Mouse (Mus musculus): ENCODE data around the gene Klrb1a. TPM values are rescaled to one million over a fixed set of nuclear protein-coding genes. Genes with fewer than 3 reads are reported as not detected.

Klrb1a gene
- total RNA-seq, 2 experiments from 2014 or later: not detected

DNA sequence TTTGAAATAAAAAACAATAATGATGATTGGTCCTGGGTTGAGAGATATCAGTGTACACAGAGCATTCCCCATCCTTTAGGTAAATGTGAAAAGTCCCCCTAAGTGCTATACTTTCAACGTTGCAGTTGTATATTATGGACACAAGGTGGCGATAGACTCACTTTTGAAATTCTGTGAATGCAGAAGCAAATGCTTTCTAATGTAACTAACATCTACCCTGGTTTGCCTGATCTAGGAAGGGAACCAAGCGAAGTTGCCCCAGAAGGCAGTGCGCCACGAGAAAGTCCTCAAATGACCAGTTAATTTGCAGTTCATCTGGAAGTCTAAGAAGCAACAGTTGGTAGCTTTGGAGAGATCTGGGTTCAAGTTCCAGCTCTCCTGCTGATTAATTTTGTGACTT is 18.8 kb downstream of the Klrb1a start:
- DNase-seq: no peak
- intact Hi-C loops (cut with DNase I): no loop called here

DNA sequence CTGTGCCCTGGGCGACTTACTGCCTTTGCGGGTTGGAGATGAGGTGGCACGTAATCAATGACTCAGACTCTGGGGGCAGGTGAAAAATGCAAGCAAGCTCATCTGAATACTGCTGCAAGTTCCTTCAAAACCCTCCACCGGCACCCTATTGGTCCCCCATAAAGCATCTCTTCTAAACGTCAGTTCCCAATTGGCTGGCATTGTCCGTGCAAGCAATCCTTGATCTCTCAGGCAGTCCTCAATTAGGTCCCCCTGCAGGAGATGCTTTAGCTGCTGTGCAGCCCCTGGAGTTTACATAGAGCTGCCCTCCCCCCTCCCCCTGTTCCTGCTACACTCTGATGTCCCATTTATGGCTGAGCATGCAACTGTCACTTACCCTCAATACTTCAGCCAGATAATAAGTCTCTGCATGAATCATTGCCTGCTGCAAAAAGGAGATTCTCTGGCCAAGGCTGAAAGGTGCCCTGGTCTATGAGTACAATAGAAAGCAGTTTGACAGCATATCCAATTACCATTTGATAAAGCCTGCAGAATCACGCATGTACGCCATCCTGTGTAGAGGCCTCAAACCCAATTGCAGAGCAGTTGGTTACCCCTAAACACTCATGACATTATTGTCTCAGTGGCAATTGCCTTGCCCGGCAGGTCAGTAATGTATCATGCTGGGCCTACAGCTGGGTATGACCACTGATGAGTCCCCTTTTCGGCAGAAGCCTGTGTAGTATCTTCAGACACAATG is 20.7 kb downstream of the Klrb1a start:
- DNase-seq: no peak
- intact Hi-C loops (cut with DNase I): no loop called here

DNA sequence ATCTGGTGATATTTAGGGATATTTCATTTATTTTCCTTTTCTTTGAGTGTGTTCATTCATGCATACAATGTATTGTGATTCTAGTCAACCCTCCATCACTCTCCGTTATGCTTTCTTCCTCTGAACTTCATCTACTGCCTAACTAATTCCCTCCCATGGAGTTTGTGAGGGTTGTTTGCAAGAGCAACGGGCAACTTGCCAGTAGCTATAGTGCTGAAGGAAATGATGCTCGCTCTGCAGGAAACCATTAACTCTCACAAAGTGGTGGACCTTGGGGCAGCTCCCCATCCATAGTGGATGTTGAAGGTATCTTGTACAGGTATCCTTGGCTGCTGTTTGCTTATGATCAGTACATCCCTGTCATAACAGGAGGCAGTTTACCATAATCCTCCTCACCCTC is 21.3 kb downstream of the Klrb1a start:
- intact Hi-C loops (cut with DNase I): no loop called here
- no peak for DNase-seq

DNA sequence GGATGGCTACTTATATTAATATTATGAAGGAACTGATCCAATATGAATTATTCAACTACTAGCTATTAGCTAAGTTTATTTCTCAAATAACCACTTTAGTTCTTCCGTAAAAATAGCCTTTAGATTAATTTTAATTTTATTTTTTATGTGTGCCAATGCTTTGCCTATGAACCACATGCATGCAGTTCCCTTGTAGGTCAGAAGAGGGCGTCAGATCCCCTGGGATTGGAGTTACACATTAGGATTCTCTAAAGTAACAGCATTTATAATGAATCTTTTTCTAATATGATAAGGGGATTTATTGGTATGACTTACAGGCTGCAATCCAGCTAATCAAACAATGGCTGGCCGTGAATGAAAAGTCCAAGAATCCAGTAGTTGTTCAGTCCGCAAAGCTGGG is 23.8 kb downstream of the Klrb1a start:
- DNase-seq: no peak
- intact Hi-C loops (cut with DNase I): no loop called here

DNA sequence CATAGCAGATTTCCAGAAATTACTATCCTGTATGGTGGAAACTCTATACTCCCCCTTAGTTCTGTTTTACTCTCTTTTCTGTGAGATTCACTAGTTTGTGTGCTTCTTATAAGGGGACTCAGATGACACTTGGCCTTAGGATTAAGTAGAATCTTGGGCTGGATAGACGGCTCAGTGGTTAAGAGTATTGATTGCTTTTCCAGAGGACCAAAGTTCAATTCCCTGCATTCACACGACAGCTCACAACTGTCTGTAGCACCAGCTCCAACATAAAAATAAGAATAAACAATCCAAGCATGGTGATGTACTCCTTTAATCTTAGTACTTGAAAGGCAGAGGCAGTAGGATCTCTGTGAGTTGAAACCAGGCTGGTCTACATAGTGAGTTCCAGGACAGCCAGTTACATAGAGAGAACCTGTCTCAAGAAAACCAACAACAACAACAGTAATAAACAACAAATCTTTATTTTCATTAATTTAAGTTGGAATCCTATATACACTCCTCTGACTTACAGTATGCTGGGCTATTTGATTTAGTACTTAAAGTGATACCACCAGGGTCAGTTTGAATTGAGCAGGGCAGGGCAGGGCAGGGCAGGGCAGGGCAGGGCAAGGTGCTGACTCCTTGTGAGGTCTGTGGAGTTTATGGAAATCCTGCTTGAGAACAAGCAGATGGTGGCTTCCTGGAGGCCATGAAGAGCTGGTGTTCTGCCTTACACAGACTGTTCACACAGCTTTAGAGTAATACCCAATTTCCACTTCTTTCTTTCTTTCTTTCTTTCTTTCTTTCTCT is 24.9 kb downstream of the Klrb1a start:
- no peak for DNase-seq
- intact Hi-C loops (cut with DNase I): no loop called here

DNA sequence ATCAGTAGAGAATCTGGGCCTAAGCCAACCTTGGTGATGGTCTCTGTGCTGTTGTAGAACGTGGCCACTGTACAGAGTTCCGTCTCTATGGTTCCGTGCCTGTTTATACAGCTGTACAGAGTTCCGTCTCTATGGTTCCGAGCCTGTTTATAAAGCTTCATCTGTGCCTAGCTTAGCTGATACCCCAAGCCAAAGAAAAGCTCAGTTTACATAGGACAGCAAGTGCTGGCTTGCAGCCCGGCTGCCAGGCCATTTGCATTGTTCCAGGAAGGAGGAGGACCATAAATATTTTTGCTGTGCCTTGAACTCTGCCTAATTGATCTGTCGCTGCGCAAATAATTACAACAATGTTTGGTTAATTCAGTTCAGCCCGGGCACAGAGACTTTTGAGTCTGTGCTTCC is 26.2 kb downstream of the Klrb1a start:
- intact Hi-C loops (cut with DNase I): no loop called here
- DNase-seq: peak in 1 of 2 experiments; percentile 26

DNA sequence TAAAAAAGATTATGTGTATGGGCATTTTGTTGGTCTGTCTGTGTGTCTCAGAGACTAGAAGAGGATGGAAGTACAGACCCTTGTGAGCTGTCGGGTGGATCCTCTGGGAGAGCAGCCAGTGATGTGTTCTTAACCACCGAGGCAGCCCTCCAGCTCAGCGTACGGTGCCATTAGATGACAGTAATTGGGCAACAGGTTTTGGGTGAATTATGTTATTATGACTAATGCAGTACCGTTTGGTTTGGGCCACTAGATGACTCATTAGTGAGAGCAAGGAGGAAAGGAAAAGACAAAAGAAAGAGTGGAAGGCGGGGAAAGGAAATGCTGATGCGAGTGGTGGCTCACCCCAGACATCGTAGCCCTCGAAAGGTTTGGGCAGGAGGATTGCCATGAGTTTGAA is 28.7 kb downstream of the Klrb1a start:
- intact Hi-C loops (cut with DNase I): no loop called here
- DNase-seq: no peak

DNA sequence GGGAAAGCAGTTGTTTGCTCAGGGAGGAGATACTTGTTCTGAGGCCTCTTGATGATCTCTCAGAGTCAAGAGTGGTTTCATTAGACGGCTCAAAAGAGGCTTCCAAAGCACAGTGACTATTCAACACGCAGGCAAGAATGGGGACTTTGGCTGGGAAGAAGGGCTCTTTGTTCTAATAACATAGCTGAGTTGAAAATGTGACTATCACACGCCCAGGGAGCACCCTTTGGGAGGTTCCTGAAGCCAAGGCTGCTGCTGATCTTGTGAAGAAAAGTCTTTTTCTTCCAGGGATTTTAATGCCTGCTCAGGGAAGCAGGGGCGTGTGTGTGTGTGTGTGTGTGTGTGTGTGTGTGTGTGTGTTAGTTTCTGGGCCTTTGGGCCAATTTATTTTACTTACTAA is 33.9 kb downstream of the Klrb1a start:
- no peak for DNase-seq
- intact Hi-C loops (cut with DNase I): no loop called here

DNA sequence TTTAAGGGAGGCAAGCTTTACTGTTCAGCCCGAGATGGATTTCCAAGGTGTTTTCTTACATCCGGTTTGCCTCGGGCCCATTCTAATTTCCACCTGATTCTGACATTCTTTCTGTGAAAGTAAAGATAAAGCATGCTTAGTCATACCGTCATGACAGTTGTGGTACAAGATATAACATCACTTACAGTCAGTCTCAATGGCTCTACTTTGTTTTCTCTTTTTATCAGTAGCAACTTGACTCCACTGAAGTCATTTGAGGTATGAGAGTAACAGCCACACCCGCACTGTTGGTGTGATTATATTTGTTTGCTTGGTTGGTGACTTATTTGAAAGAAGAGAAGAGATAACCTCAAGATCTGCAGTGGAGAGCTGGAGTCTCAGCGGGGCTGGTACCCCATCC is 35.7 kb downstream of the Klrb1a start:
- intact Hi-C loops (cut with DNase I): no loop called here
- DNase-seq: no peak

DNA sequence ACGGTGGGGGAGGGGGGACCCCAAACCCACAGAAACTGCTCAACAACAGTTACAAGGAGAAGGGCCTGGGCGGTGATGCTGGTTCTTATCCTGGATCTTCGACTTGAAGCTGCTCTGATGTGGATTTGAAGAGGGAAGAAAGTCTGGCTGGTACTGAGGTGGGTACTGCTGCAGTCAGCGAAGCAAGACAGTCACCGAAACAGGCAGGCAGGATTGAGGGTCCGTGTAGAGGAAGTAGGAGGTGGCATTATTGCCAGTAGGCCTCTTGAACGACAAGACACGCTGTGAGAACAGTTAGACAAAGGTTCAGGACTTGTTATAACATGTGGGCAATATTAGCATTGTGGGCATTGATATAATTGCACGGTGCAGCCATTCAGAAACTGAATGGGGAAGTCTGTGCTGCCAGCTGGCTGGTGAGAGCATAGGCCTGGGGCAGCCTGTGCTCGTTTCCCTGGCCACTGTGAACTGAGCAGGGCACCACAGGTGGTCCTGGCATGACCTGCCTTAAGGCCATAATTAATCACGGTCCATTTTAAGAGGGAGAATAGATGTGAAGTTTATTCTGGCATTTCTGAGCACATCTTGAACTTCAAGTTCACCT is 37.6 kb downstream of the Klrb1a start:
- no peak for DNase-seq
- intact Hi-C loops (cut with DNase I): no loop called here

DNA sequence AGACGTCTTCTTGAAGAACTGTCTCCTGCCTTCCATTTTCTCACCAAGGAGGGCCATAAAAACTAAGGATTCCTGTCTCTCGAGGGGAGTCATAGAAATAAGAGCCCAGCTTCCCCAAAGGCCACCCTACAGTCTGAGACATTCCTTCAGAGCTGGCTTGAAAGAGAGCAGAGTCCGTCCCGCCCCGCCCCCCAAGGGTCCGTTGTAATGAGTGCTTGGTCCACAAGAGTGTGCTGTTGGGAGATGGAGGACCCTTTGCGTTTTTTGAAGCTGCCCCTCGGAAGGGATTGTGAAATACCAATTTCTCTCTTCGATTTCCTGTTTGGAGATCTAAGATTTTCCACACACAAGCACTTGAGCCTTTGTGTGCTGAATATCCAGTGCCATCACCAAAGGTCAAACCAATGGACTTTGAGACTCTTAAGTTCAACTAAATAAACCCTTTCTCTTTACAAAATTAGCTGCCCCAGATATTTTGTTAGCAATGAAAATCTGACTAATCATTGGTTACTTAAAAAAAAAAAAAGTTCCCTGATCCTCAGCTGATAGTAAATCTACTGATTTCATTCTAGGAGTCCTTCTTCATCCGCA is 39.2 kb downstream of the Klrb1a start:
- intact Hi-C loops (cut with DNase I): no loop called here
- no peak for DNase-seq

DNA sequence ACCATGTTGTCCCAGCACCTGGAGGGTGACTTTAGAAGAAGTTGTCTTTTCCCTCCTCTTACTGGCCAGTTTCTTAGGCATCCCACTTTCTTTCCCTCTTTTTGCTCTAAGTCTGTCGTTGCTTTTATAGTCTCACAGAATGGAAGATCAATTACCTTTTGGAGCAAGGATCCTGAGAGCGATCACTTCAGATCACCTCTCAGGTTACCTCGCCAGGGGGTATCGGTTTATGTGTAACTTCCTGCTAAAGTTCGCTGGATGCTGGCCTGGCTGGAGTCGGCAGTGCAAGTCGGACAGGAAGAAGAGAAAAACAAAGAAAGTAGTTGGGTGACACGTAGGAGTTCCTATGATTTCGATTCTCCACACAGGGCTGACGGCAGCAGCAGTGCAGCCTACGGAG is 41.8 kb downstream of the Klrb1a start, which contains the start of gene A2ml1:
Gene A2ml1, minus strand, starts transcription at position 101 of the 400 bp plus-strand sequence.
- DNase-seq: no peak
- intact Hi-C loops (cut with DNase I): no loop called here

DNA sequence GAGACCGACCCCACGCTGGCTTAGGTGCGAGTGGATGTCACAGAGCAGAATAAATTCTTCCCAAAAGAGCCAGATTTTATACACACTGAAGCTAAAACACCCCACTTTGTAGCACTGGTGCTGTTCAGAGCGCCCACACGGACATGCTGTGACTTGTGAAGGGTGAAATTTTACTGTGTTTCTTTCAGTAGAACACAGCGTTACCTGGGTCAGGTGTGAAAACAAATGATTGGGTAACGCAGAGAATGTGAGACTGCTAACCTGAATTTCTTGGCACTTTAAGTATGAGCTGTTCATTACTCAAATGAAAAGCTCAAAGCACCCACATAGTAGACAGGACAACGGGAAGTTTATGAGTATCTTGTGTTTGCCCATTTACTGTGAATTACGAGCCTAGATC is 46.0 kb downstream of the Klrb1a start:
- DNase-seq: no peak
- intact Hi-C loops (cut with DNase I): no loop called here

DNA sequence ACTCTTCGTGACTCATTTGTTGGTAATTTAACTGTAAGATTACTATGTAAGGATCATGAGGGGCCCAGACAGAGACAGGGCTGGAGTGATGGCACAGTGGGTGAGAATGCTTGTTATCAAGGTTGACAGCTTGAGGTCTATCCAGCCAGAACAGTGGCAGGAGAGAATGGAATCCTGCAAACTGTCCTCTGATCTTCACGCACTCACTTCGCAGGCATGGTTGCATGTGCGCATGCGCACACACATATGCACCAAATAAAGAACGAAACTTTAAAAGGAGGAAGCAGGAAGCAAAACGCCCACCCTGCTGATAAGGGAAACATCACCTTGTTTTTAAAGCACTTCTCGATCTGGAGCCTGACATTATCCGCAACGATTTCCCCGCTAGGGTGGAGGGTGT is 56.7 kb downstream of the Klrb1a start:
- intact Hi-C loops (cut with DNase I): no loop called here
- no peak for DNase-seq

Other genes with a start within 250 kb of the Klrb1a start
- gene Tex52, start 248.1 kb downstream of the Klrb1a start, total RNA-seq (2021): not detected
- not detected for gene Gm44596, start 248.0 kb downstream of the Klrb1a start, total RNA-seq (2021)
- 1 to 10 TPM; 1.4 to 1.5 TPM for gene Nrip2, start 224.2 kb downstream of the Klrb1a start, total RNA-seq (2021)
- 10 to 100 TPM; 15.3 to 19.5 TPM for gene Itfg2, start 198.6 kb downstream of the Klrb1a start, total RNA-seq (2021)
- 100 to 1,000 TPM in 1 of 2 experiments, 10 to 100 TPM in 1; 97.6 to 114 TPM for gene Fkbp4, start 184.9 kb downstream of the Klrb1a start, total RNA-seq (2021)
- gene Pzp, start 96.8 kb downstream of the Klrb1a start, total RNA-seq (2021): under 1 TPM in 1 of 2 experiments, not detected in 1; 0.41 TPM
- gene A2ml1, start 41.9 kb downstream of the Klrb1a start, total RNA-seq (2021): not detected
- gene Clec2h, start 38.9 kb upstream of the Klrb1a start, total RNA-seq (2021): not detected
- not detected for gene Klrb1, start 99.5 kb upstream of the Klrb1a start, total RNA-seq (2021)
- not detected for gene Klrb1c, start 165.7 kb upstream of the Klrb1a start, total RNA-seq (2021)
- gene Gm44511, start 202.8 kb upstream of the Klrb1a start, total RNA-seq (2021): not detected
- gene Klrb1b, start 202.8 kb upstream of the Klrb1a start, total RNA-seq (2021): not detected